Mouse (Mus musculus) c-Kit-positive CD71-negative TER-119-negative erythroid progenitor cells, embryonic 14.5 days (primary cell): ENCODE results near the gene Gm10837.

Source experiments
- DNase-seq: peaks from one replicate; pipeline ENCODE4 v3.0.0-alpha.2; 2013; ENCODE audit warnings: low read depth

Gm10837 gene

GRCm38 (mm10) chr14:122479461-122480109, 10.8 kb upstream of the Gm10837 start:
- DNase-seq, result no peak

GRCm38 (mm10) chr14:122480355-122480754, 10.0 kb upstream of the Gm10837 start:
- no peak for DNase-seq

- no peak for DNase-seq
These were observed 9.2 kb upstream of the Gm10837 start for GRCm38 (mm10) chr14:122481181-122481580.

DNA sequence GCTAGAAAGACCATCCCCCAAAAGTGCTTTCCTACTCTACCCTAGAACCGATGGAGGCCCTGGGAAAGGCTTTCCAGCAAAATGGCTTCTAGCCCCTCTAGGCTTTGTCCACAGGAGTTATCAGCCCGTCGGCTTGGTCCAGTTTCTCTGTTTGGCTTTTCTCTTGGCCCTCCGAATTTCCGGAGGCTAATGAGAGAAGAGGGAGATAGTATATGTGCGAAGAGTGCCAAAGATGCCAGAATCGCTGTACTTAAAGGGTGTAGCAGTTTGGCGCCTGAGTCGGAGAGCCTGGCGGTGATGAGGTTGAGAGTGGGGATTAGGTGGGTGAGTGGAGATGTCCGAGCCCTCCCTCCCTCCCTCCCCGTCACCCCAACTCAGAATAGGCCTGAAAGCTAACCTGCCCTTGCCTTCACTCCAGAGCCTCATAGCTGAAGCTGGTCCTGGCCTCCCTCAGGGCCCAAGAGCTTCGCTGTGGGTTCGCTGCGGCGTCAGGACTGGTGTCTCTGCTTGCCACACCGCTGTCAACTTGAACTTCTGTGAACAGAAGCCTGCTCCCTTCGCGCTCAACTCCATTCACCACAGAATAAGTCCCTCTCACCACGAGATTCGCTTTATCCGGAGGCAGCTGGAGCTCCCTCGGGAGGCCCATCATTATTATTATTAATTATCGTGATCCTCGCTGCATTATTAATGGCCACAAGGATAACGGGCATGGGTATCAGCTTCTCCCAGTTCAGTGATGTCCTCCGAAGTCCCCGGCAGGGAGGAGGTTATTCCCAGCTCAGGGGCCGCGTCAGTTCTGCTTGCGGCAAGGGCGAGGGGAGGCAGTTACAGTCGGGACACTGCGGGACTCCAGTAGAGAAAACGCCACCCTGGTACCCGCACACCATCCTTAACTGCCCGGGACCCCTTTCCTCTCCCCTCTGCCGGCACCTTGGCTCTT, 8.0 kb upstream of the Gm10837 start:
- no peak for DNase-seq

DNA sequence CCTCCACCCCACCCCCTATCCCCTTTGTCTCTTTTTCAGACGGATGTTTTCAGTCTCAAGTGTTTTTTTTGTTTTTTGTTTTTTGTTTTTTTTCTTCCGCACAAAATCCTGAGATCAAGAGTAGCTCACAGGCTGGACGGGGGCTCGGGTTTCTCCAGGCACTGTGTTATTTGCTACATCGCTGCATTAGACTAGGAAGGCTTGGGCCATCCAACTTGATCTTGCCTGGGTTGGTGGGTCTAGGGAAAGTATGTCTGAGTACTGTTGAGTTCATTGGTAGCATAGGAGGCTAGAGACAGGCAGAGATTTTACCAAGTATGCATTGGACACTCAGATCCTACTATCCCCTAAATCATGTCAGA, 7.4 kb upstream of the Gm10837 start:
- DNase-seq, result no peak

- DNase-seq, result no peak
These were observed 6.6 kb upstream of the Gm10837 start for GRCm38 (mm10) chr14:122483556-122484421.

- no peak for DNase-seq
These were observed 5.9 kb upstream of the Gm10837 start for GRCm38 (mm10) chr14:122484458-122484843.

DNA sequence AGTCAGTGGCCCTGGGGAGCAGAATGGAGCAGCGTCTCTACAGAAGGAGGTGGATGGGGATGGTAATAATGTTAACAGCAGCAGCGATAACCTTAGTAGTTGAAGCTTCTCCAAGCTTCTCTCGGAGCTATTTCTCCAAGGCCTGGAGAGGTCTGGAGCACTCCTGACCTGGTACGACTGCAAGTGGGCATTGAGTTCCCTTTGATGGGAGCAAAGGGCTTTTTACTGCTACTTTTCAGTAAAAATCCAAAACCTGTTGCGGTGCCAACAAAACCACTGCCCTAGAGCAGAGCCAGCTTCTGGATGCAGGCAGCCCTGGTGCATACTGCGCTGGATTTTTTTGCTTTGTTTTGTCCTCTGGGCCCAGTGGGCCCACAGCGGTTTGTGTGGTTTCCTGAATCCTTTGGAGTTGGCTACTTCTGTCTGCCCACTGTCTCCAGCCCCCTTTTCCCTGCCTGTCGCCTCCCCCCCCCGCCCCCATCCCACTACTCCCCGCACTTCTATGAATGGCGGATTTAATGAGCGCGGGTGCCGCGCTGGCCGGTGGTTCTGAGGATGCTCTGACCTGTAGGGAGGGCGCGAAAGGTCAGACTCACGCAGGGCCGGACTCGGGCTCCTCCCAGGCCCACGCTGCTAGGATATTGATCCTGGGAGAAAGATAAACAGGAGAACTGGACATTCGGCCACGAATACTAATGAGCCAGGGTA, 5.4 kb upstream of the Gm10837 start:
- DNase-seq, result no peak

DNA sequence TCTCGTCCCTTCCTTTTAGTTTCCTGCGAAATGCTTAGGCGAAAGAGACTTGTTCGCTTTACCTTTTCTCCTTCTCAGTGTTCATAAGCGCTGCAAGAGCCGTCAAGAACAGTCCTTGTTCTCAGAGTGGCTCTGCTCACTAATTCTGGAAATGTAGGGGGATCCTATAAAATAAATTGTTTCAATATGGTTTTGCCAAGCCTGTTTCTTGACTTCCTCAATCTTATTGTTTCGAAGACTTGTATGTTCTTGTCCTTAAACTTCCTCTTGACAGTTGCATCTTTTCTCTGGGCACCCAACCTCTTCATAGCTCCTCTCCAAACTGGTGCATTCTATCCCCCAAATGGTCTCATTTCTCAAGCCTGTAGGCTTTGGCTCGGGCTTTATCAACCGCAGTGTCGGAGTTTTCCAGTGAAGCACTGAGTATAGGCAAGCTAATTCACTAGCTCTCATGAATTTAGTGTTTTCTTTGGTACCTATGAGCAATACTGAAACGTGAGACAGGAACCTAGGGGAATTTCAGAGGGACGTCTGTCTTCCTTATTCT, 4.7 kb upstream of the Gm10837 start:
- no peak for DNase-seq

DNA sequence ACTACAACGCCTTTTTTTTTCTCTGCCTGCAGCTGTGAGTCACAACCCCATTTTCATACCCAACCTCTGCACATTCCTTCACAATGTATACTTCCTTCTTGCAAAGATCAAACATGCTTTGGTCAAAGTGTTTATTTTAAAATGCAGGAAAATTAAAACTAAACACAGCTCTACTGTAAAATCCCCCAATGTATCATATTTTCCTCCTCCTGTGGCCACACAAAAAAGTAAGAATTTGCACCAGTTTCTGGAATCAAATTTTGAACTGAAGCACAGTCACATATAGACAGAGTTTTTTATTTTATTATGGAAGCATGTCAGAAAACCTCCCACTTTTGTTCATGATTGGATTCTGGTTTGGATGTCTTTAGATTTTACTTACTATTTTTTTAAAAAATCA, 3.8 kb upstream of the Gm10837 start:
- DNase-seq, result no peak

DNA sequence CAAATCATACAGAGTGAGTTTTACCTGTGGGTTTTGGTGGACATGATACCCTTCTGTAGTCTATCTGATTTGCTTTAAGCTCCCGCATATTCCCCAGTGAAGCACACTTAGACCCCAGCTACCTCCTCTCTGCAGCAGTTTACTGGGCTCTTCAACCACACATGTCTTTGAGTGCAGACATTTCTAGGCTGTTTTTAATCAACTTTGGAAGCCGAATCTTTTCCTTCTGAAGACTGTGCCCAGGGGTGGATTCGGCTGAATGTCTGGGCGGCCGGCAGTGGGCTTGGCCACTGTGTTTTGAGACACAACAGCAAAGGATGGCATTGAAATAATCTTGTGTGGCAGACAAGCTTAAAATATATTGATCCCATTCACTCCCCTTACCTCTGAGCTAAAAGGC, 3.0 kb upstream of the Gm10837 start:
- DNase-seq, result no peak

DNA sequence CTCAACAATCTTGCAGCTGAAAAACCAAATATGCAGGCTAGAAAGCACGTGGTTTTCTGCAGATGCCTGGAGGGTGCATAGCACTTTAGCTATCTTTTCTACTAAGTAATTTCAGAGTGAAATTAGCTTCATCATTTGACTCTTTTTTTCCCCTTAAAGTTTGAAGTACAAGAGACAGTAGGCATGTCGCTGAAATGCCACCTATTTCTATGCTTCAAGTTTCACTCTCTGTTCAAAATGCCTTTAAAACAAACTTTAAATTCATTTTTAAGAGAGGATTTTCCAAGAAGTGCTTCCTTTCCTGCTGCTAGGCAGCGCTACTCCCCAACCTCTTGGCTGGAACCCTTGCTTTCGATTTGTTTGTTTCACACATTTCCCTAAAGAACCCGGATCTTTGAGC, 1.3 kb upstream of the Gm10837 start:
- no peak for DNase-seq

DNA sequence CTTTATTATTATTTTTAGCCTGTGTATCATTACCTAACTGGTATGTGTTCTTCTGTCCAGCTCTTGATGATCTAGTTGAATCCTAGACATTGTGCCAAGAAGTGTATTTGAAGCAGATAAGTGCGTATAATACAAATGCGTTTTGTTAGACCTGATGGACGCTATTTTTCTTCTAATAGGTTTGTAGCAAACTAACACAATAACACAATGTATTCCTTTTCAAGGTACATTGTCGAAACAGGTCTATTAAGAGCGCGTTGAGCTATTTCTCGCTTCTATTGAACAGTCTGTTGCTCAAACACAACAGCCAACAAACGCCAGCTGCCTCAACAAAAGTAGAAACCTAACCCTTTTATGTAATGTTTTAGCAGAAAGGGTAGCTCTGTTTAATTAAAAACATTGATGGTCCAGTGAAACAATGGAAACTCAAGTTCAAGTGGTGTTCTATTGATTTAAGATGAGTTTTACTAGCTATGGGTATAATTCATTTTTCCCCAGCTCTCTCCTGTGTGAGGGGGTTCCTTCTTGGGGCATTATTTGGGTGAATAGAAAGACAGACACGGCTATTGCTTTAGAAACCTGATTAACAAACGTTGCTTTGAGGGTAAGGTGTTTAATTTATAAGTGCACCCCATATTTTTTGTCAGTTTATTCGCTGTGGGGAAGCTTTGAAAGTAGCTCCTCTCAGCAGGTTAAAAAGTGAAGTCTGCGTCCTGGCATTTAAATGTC, 536 bp upstream of the Gm10837 start:
- DNase-seq, result no peak

GRCm38 (mm10) chr14:122491521-122491920, 1.1 kb downstream of the Gm10837 start:
- no peak for DNase-seq

- DNase-seq, result no peak
These were observed 1.6 kb downstream of the Gm10837 start for GRCm38 (mm10) chr14:122492015-122492414.

GRCm38 (mm10) chr14:122509058-122509457, 18.7 kb downstream of the Gm10837 start:
- no peak for DNase-seq

- no peak for DNase-seq
These were observed 21.1 kb downstream of the Gm10837 start for GRCm38 (mm10) chr14:122511519-122511918.

GRCm38 (mm10) chr14:122513511-122514036, 23.2 kb downstream of the Gm10837 start:
- no peak for DNase-seq

DNA sequence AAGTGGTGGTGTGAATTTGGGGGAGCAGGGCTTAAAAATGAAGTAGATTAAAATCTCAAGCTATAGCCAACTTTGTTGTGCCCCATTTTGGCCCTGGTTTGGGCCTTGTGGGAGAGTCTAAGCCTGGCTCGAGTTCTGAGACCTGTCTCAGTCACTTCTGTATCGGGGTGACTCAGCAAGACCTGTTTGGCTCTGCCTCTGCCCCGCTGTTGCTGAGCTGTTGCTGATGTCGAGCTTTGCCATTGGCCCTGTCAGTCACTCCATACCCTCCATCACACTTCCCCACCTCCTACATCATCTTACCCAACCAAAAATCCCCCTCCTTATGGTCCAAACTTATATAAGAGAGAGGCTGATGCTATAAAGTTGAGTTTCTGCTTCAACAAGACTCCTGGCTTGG, 38.1 kb downstream of the Gm10837 start:
- DNase-seq, result no peak
